Mouse (Mus musculus) adrenal gland, postnatal 4 days (tissue): ENCODE data around the gene Higd1b. TPM values are rescaled to one million over a fixed set of nuclear protein-coding genes. Genes with fewer than 3 reads are reported as not detected.

Experiments used
- DNase-seq, 2 experiments: peaks; one replicate each; pipeline ENCODE4 v3.0.0; 2021 to 2022; ENCODE audit warnings: low spot score in 2 of 2, mixed read lengths in 2 of 2
- long read RNA-seq, 2 experiments: library from polyadenylated mRNA; stranded (forward); transcript quantifications; one replicate each; pipeline ENCODE4 v2.0.0; 2021
- total RNA-seq, 2 experiments: library from RNA; stranded (reverse); gene quantifications; 2 replicates each; pipeline ENCODE4 v1.2.3; 2021

Gene Higd1b
- 1 to 10 TPM in 1 of 2 experiments, under 1 TPM in 1; 0.87 to 1.2 TPM for total RNA-seq
- long read RNA-seq, experiment 1 = 0 reads
- long read RNA-seq, experiment 2 = 0 reads

DNA sequence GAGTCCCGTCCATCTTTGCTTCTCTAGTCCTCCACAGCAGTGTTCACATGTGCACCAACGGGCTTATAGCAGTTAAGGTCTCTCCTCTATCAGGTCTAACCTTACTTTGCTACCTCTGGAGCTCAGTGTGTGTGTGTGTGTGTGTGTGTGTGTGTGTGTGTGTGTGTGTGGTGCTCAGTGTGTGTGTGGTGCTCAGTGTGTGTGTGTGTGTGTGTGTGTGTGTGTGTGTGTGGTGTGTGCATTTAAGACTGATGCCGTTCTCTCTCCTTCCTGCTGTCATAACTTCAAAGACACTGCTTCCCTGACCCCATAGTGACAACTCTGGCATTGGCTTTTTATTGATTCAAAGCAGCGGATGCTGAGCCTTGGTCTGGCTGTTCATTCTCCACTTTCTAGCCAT, at the start of gene Higd1b:
Gene Higd1b (plus strand): TSS at position 301 of the 400 bp plus-strand sequence.
- DNase-seq = no peak

DNA sequence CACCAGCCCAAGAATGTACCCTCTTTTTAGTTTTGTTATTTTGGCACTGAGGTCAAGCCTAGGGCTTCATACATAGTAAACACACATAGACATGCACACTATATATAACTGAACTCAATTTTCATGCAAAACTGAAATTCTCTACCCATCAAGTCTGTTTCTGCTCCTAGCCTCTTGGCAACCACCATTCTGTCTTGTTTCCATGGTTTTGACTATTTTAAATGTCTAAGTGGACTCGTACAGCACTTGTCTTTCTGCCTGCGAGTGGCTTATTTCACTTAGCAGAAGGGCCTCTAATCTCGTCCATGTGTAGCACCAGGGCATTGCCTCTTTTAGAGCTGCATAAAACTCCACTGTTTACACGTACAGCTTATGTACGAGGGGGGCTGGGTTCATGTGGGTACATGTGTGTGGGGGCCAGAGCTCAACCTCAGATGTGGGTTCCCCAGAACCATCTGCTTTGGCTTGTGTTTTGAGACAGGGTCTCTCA, 47.9 kb upstream of the Higd1b start:
- no peak for DNase-seq

DNA sequence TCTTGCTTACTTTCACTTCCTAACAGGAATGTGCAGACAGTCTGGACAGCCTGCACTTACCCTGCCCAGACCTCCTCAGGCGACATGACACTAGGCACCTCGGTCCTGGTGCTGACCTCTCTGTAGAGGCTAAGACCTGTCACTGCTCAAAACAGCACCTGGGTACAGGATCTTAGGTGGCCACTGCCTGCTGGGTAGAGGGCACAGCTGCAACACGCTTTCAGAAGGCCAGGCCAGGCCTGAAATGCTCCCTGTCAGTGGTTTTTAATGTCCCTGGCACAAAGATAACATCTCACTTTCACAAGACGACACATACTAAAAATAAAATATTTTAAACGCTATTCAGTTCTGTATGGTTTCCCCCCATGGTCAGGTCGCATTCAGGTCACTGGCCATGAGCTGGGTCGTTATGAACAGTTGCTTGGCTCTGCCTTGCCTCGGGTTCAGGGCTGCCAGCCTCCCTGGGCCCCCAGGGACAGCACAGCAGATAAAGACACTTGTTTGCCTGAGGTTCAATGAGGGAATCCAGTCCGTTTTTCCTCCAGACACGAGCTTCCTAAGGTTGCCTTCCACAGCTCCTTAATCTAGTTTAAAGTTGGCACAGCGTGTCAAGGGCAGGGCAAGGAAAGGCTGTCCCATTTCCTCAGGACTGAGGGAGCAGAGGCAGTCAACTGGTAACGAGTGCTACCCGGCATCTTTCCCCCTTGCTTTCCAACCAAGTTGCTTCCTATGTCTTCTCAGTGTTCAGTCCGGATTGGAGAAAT, 43.8 kb upstream of the Higd1b start:
- DNase-seq = no peak

DNA sequence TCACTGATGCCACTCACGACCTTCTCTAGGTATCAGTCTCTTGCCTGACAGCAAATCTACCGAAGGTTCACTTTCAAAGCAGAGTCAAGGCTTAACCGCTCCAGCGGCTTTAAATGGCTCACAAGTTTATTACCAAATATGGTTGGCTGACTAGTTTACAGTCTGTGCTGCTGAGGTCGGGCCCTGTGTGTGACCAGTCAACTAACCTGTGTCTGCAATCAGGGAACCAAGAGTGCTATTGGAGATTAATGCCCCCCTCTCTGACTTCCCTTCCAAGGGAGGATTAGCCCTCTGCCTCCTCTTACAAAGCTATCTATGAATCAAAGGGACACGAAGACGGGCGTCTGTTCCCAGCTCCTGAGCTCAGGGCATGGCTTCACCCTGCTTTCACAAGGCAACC, 41.5 kb upstream of the Higd1b start:
- no peak for DNase-seq

DNA sequence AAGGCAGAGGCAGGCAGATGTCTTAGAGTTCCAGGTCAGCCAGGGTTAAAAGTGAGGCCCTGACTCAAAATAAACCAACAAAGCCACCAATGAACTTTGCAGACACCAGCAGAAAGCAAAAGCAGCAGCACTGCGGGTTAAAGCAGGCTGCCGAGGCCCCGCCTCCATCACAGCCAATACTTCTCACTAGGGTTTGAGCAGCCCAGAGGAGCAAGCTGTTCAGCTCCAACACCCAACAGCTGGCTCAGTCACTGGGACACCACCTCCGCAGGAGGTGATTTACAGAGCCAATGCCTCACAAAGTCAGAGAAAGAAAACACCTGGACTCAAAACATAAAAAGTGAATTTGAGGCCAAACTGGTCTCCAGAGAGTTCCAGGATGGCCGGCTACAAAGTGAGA, 32.2 kb upstream of the Higd1b start:
- DNase-seq = no peak

DNA sequence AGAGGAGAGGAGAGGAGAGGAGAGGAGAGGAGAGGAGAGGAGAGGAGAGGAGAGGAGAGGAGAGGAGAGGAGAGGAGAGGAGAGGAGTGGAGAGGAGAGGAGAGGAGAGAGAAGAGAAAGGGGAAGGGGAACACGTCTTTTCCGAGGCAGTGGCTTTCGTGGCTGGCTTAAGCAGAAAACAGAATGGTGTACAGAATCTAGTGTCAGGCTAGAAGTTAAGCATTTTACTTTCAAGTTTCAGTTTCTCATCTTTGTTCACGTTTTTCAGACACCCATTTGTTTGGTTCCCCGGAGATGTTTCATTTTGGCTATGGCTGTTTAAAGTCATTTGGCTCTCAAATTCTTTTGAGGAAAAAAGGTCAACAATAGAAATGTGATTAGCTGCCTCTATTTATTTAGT, 27.4 kb upstream of the Higd1b start:
- DNase-seq = no peak

DNA sequence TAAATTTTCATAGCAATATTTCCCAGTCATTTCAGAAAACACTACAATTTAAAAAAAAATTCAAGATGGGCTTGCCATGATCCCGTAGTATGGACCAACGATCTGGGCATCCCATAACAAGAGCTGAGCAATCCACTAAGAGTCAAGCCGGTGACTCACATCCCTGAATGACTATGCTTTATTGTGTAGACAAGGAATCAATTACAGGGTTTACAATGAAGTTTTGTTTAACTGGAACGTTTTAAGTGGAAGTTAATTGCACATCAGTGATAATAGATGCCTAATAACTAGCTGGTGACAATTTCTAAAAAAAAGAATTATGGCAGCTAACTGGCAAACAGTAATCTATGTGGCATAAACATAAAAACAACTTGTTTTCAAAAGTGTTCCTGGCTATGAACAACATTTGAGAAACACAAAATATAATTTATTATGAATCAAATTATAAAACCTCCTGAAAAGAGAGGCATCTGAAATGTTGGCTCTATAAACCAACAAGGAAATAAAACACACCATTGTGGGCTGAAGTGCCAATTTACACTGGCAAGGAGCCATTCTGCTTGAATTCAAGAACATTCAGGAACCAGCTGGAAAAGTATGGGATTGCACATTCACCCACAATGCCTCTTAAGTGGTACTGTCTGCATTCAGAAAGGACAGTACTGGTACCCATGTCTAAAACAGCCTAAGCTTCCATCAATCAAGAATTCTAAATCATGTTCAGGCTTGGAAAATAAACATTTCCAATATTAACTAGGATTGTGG, 24.7 kb upstream of the Higd1b start:
- DNase-seq = no peak

DNA sequence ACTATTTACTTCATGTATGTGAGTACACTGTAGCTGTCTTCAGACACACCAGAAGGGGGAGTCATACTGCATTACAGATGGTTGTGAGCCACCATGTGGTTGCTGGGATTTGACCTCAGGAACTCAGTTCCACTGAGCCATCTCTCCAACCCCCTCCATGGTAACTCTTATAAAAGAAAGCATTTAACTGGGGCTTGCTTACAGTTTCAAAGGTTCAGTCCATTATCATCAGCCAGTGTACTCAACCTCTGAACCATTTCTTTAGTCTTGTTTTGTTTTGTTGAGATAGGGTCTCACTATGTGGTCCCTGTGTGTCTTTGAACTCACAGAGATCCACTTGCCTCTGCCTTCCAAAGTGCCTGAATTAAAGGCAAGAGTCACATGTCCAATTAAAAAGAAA, 20.8 kb upstream of the Higd1b start:
- no peak for DNase-seq

DNA sequence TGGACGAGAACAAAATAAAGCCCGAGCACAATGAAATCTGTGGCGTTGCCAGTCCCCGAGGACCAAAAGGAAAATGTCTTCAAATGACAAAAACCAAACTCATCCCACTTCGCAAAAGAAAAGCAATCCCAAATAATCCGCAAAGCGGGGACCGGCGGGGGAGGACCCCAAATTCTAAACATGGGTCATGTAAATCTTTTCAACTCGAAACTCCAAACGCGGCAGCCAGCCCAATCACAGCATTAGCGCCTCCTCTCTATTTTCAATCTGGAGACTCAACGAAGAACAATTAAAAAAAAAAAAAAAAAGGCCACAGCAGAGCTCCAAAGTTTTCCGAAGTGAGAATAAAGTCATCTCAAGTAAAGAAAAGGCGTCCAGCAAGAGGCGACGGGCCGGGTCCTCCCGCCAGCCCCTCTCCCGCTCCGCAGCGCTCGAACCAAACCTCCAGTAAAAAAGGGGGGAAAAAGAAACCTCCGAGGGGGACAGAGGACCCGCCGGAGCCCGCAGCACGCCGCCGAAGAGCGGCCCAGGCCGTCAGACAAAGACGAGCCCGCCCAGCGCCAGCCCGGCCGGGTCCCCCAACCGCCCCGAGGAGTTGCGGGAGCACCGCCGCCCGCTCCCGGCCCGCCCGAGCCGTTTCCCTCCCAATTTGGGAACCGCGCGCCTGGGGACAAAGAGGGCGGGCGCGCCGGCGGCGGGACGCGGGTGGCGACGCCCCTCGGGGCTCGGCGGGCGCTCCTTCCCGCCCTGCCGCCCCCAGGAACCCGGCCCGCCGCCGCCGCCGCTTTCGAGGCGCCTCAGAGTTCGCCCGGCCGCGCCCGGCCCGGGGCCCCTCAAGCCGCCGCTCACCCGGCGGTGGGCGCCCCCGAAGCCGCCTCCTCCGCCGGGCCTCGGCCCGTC, 17.3 kb upstream of the Higd1b start:
- peak; percentile 13 to 18 for DNase-seq

DNA sequence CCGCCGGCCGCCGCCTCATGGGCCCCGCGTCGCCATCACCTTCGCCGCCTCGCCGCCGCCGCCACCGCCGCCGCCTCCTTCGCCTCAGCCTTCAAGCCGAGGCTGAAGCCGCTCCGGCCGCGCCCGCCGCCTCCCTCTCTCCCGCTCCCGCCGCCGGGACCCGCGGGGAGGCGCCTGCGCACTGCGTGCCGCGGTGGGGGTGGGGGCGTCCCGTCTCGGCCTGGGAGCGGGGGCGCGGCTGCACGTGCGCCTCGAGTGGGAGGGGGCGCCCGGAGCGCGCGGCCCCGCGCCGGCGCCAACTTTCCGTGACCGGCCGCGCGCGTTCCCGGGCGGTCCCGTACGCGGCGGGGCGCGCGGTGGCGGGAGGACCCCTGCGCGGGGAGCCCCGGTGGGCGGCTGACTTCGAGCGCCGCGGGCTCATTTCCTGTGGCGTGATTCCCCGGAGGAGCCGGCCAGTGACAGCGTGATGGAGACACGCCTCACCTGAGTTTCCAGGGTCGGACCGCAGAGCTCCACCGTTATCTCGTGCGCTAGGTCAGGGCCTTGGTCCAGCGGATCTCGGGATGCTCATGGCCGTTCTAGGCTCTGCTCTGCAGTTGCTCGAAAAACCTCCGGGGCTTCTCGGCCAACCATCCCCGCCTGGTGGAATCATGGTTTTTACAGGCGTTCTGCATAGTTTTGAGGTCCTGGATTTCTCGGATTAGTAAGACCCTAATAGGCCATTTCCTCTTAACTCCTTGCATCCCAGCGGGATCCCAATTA, 16.4 kb upstream of the Higd1b start, which contains the start of gene Gjc1:
Gene Gjc1 (minus strand): TSS at position 680 of the 762 bp plus-strand sequence.
- peak; percentile 41 to 48 for DNase-seq

DNA sequence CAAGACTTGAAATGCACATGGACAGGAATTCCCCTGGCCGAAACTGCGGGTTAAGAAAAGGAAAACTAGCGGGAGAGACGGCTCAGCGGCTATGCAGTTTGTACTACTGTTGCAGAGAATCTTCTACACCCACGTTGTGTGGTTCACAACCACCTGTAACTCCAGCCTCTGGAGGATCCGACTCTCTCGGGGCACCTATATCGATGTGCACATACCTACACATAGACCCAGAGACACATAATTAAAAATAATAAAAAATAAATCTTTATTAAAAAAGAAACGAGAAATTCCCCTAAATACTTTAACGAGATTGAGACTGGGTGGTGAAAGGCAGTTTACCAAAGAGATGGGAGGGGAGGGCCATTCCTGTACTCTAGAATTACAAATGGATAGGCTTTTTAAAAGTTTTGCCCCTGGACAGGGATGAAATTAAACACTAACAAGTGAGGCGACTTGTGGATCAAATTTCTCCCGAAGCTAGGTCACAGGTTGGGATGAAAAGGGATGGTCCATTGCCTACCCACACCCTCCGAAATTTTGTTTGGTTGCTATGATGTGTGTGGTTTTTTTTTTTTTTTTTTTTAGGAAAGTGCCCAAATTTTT, 15.8 kb upstream of the Higd1b start:
- no peak for DNase-seq

DNA sequence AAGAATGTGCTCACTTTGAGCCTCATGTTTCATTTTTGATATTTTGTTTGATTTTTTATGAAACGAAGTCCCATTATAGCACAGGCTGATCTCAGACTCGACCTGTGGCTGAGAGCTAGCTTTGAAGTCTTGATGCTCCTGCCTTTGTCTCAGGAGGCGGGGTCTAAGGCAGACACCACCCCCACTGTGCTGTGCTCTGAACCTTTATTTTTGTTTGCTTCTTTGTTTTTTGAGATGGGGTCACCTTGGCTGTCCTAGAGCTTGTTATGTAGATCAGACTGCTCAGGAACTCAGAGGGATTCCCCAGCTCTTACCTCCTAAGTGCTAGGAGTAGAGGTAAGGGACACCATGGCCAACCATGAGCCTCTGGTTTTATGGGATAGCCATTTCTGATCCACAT, 15.2 kb upstream of the Higd1b start:
- no peak for DNase-seq

DNA sequence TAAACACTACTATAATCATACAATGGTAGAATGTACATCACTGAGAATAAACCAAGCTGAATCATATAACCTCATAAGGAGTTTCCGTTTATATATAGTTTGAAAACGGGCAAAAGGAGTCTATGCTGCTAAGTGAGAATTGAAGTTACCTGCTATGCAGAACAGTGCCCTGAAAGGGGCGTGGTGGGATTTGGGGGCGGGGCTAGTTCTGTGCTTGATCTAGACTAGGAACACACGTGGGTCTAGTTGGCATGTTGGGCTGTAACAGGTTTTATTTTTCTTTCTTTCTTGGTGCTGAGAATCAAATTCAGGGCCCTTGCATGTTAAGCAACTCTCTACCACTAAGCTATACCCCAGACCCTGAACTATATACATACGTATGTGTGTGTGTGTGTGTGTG, 14.4 kb upstream of the Higd1b start:
- no peak for DNase-seq

DNA sequence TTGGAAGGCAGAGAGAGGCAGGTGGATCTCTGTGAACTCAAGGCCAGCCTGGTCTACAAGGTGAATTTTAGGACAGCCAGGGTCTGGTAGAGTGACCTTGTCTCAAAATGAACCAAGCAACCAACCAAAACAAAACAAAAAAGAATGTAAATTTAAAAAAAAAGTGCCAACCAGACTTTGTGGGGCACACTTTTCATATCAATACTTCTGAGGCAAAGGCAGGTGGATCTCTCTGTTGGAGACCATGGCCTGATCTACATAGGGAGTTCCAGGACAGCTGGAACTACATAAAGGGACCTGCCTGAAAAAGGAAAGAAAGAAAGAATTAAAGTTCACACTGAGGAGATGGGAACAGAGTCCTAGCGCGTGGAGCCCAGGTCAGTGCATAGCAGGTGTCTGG, 9.2 kb upstream of the Higd1b start:
- no peak for DNase-seq

DNA sequence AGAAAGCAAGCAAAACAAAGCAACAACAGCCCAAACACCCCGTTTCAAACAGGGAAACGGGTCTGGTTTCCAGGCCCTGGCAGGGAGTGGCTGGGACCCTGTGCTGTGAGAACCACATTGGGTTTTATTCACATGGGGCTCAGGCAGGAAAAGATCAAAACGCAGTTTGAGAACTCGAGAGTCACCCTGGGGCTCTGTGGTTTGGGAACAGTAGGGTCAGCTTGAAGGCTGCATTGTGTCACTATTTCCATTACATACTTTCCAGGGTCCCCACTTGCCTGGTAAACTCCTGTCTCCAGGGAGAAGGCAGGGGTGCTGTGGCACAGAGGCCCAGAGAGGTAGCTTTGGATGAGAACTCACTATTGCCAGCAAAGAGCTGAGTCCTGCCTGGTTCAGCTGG, 8.6 kb upstream of the Higd1b start:
- no peak for DNase-seq

DNA sequence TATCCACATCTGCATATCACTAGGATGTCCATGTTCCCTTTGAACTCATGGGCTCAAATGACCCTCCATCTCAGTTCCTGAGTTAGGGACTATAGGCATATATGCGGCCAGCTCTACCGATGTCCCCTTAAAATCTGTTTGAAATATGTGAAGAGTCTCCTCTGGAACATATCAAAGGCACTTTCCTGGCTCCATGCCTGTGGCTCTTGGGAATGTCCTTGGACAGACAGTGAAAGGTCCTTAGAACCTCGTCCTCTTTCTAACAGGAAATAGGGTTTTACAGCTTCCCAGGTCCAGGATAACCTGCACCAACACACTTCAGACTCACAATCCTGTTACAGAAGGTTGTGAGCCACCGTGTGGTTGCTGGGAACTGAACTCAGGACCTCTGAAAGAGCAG, 5.4 kb upstream of the Higd1b start:
- DNase-seq = no peak

DNA sequence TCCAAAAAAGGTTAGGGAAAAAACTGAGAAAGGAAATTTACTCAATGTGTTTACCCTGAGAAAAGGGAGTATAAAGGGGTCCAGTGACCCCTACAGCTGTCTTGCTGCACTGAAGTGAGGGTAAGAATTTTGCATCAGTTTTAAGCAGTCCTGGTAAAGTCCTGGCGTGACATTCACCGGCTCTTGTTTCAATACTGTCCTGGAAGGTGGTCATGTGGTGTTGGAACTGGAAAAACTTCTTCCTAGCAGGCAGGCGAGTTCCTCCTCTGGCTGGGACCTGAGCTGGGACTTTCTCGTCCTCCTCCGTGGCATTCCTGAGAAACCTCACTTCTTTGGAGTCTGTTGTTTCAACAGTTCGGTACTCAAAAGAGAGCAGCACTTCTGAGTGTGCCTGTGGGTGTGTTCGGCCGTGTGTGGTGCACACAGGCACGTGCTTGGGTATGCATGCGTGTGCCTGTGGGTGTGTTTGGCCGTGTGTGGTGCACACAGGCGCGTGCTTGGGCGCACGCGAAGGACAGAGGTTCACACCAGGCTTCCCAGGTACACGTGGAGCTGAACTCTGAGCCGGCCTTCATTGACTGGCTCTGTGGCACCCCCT, 2.9 kb upstream of the Higd1b start:
- DNase-seq = no peak

DNA sequence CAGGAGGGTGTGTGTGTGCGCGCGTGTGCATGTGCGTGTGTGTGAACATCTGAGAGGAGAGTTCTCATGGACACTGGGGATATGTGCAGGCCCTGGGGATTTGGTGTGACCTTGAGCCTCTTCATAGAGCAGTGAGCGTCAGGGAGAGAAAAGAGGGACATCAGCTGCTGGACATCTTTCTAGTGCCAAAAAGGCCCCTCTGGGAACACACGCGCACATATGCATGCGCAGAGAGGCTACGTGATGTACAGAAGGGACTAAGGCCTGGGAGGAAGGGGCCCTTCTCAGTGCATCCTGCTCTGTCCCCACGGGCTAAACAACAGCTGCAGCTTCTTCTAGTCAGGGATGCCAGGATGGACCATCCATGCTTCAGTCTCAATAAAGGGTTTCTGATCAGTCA, 1.4 kb upstream of the Higd1b start:
- DNase-seq = no peak

DNA sequence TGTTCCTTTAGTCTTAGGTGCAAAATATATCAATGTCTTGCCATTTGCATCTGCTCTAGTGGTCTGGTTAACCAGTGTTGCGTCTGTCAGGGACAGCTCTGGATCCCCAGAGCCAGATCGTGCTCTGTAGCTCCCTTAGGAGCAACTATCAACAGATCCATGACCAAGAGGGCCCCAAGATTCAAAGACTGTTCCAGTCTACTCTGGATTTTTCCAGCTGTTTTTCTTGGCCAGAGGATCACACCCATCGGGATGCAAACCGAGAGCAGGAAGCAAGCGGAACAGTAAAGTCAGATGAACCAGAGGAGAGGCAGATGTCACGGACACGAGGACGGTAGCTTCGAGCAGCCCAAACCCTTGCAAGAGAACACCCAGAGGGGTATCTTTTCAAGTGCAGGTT, 497 bp downstream of the Higd1b start:
- no peak for DNase-seq

DNA sequence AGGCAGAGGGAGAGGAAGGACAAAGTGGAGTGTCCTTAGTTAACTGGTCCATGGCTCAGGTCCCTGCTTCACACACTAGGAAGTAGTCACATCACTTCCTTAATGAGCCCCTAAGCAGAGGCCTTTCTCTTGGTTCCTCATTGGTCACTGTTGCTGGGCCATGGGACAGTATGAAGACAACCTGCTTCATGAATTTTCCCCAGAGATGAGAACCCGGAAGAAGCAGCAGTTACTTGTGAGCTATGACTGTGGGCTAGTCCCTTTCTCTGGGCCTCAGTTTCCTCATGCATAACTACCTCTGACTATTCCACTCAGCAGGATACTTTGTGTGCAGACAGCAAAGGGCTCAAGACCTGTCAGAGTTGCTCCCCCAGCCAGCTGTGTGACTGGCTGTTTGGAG, 1.7 kb downstream of the Higd1b start:
- DNase-seq = no peak
